Mouse (Mus musculus): Measurements from ENCODE around the gene Nlrp4a. TPM values are rescaled to one million over a fixed set of nuclear protein-coding genes. Genes with fewer than 3 reads are reported as not detected.
"Not testable (repeated sequence)": the region's sequence is repeated elsewhere in the genome, so short reads cannot be mapped to it uniquely, and the experiment has no call there.

The Nlrp4a gene
- not detected in 2 replicates for polyA plus RNA-seq (2014; fragmentation: Nextera tagmentation; extraction: Ambion mirVana)

GRCm38 (mm10) chr7:26434813-26435212, at the start of gene Nlrp4a:
Gene Nlrp4a, plus strand, starts transcription at chr7:26435113.
- Histone ChIP-seq H3K4me1 (ENCODE audit: control insufficient read depth, insufficient read depth, low read length) (no peaks in the 10 kb centered on the region), H3K4me3 (ENCODE audit: low read depth, low read length) (no peak within 1 kb of the TSS), H3K27ac (ENCODE audit: low read depth, low read length) (no peak within 1 kb of the TSS), H3K27me3 (ENCODE audit: control insufficient read depth, insufficient read depth, low read length) (no peaks in the 10 kb centered on the region), H3K4me2 (no peak within 1 kb of the TSS), H3K9ac (ENCODE audit: low read length) (no peak within 1 kb of the TSS), H3K9me3 (ENCODE audit: control insufficient read depth, low read length) (0 out of 2 replicates have a peak, but pooled peaks cover 2% of the 10 kb centered on the region), H3K36me3 (ENCODE audit: control insufficient read depth, insufficient read depth, low read length) (no peaks in the 10 kb centered on the region)
- 86% methylated on average over 5 of the region's 5 CpGs for WGBS
- ATAC-seq (ENCODE audit: low FRiP score) (no peak), DNase-seq (ENCODE audit: low spot score, missing footprints) (no peak)

GRCm38 (mm10) chr7:26386691-26387090, 48.2 kb upstream of the Nlrp4a start:
- H3K4me3 ChIP-seq (ENCODE audit: low read depth, low read length); H3K4me1 ChIP-seq (ENCODE audit: control insufficient read depth, insufficient read depth, low read length); H3K4me2 ChIP-seq; H3K36me3 ChIP-seq (ENCODE audit: control insufficient read depth, insufficient read depth, low read length); H3K9ac ChIP-seq (ENCODE audit: low read length); H3K27me3 ChIP-seq (ENCODE audit: control insufficient read depth, insufficient read depth, low read length); H3K9me3 ChIP-seq (ENCODE audit: control insufficient read depth, low read length); H3K27ac ChIP-seq (ENCODE audit: low read depth, low read length); DNase-seq (ENCODE audit: low spot score, missing footprints); ATAC-seq (ENCODE audit: low FRiP score): not testable (repeated sequence)
- WGBS, result 89% methylated on average over 5 of the region's 5 CpGs

GRCm38 (mm10) chr7:26391137-26391536, 43.8 kb upstream of the Nlrp4a start:
- H3K9ac ChIP-seq (ENCODE audit: low read length); DNase-seq (ENCODE audit: low spot score, missing footprints); H3K4me1 ChIP-seq (ENCODE audit: control insufficient read depth, insufficient read depth, low read length); H3K9me3 ChIP-seq (ENCODE audit: control insufficient read depth, low read length); H3K4me3 ChIP-seq (ENCODE audit: low read depth, low read length); H3K36me3 ChIP-seq (ENCODE audit: control insufficient read depth, insufficient read depth, low read length); H3K27me3 ChIP-seq (ENCODE audit: control insufficient read depth, insufficient read depth, low read length); H3K4me2 ChIP-seq; ATAC-seq (ENCODE audit: low FRiP score); H3K27ac ChIP-seq (ENCODE audit: low read depth, low read length): not testable (repeated sequence)
- WGBS, result 73% methylated on average over 2 of the region's 2 CpGs

- not testable (repeated sequence) for H3K9ac ChIP-seq (ENCODE audit: low read length); ATAC-seq (ENCODE audit: low FRiP score); H3K36me3 ChIP-seq (ENCODE audit: control insufficient read depth, insufficient read depth, low read length); H3K27ac ChIP-seq (ENCODE audit: low read depth, low read length); H3K4me2 ChIP-seq; H3K9me3 ChIP-seq (ENCODE audit: control insufficient read depth, low read length); H3K4me1 ChIP-seq (ENCODE audit: control insufficient read depth, insufficient read depth, low read length); DNase-seq (ENCODE audit: low spot score, missing footprints); H3K4me3 ChIP-seq (ENCODE audit: low read depth, low read length); H3K27me3 ChIP-seq (ENCODE audit: control insufficient read depth, insufficient read depth, low read length)
- WGBS, result 90% methylated on average over 6 of the region's 6 CpGs
Measured at GRCm38 (mm10) chr7:26391811-26392210, 43.1 kb upstream of the Nlrp4a start.

GRCm38 (mm10) chr7:26403600-26403999, 31.3 kb upstream of the Nlrp4a start, which contains the start of gene Nlrp9c:
Gene Nlrp9c, minus strand, starts transcription at chr7:26403700.
- H3K36me3 ChIP-seq (ENCODE audit: control insufficient read depth, insufficient read depth, low read length); H3K9ac ChIP-seq (ENCODE audit: low read length); H3K27me3 ChIP-seq (ENCODE audit: control insufficient read depth, insufficient read depth, low read length); DNase-seq (ENCODE audit: low spot score, missing footprints); H3K4me3 ChIP-seq (ENCODE audit: low read depth, low read length); H3K4me1 ChIP-seq (ENCODE audit: control insufficient read depth, insufficient read depth, low read length); H3K9me3 ChIP-seq (ENCODE audit: control insufficient read depth, low read length); H3K4me2 ChIP-seq; ATAC-seq (ENCODE audit: low FRiP score); H3K27ac ChIP-seq (ENCODE audit: low read depth, low read length): not testable (repeated sequence)
- 67% methylated on average over 2 of the region's 2 CpGs for WGBS

- no peak for ATAC-seq (ENCODE audit: low FRiP score)
- no peak for DNase-seq (ENCODE audit: low spot score, missing footprints)
- Histone ChIP-seq H3K4me1 (ENCODE audit: control insufficient read depth, insufficient read depth, low read length) (no peaks in the 10 kb centered on the region), H3K27me3 (ENCODE audit: control insufficient read depth, insufficient read depth, low read length) (no peaks in the 10 kb centered on the region), H3K9ac (ENCODE audit: low read length) (no peak overlapping the region), H3K36me3 (ENCODE audit: control insufficient read depth, insufficient read depth, low read length) (no peaks in the 10 kb centered on the region), H3K4me2 (no peak overlapping the region), H3K27ac (ENCODE audit: low read depth, low read length) (no peak overlapping the region), H3K9me3 (ENCODE audit: control insufficient read depth, low read length) (peaks cover 6% of the 10 kb centered on the region; the same call in 1 of the 2 replicates), H3K4me3 (ENCODE audit: low read depth, low read length) (no peak overlapping the region)
Measured at GRCm38 (mm10) chr7:26476690-26477089, 41.8 kb downstream of the Nlrp4a start.

- not testable (repeated sequence) for H3K36me3 ChIP-seq (ENCODE audit: control insufficient read depth, insufficient read depth, low read length); H3K4me3 ChIP-seq (ENCODE audit: low read depth, low read length); DNase-seq (ENCODE audit: low spot score, missing footprints); H3K27ac ChIP-seq (ENCODE audit: low read depth, low read length); ATAC-seq (ENCODE audit: low FRiP score); H3K4me2 ChIP-seq; H3K4me1 ChIP-seq (ENCODE audit: control insufficient read depth, insufficient read depth, low read length); H3K9me3 ChIP-seq (ENCODE audit: control insufficient read depth, low read length); H3K9ac ChIP-seq (ENCODE audit: low read length); H3K27me3 ChIP-seq (ENCODE audit: control insufficient read depth, insufficient read depth, low read length)
- 84% methylated on average over 18 of the region's 18 CpGs for WGBS
Measured at GRCm38 (mm10) chr7:26489514-26489913, 54.6 kb downstream of the Nlrp4a start.

Other genes starting within 250 kb of the Nlrp4a start
- gene Vmn1r184, start 174.8 kb upstream of the Nlrp4a start, polyA plus RNA-seq (2014; fragmentation: Nextera tagmentation; extraction: Ambion mirVana), result not detected in 2 replicates
- gene Cyp2a4, start 127.9 kb upstream of the Nlrp4a start, polyA plus RNA-seq (2014; fragmentation: Nextera tagmentation; extraction: Ambion mirVana), result not detected in 2 replicates
- not detected in 2 replicates for gene Nlrp9c, start 31.4 kb upstream of the Nlrp4a start, polyA plus RNA-seq (2014; fragmentation: Nextera tagmentation; extraction: Ambion mirVana)
- not detected in 2 replicates for gene Nlrp9a, start 99.9 kb downstream of the Nlrp4a start, polyA plus RNA-seq (2014; fragmentation: Nextera tagmentation; extraction: Ambion mirVana)
- gene Vmn1r185, start 183.4 kb downstream of the Nlrp4a start, polyA plus RNA-seq (2014; fragmentation: Nextera tagmentation; extraction: Ambion mirVana), result not detected in 2 replicates

All from midbrain, embryonic 11.5 days (tissue).